In the genomic region with DNA sequence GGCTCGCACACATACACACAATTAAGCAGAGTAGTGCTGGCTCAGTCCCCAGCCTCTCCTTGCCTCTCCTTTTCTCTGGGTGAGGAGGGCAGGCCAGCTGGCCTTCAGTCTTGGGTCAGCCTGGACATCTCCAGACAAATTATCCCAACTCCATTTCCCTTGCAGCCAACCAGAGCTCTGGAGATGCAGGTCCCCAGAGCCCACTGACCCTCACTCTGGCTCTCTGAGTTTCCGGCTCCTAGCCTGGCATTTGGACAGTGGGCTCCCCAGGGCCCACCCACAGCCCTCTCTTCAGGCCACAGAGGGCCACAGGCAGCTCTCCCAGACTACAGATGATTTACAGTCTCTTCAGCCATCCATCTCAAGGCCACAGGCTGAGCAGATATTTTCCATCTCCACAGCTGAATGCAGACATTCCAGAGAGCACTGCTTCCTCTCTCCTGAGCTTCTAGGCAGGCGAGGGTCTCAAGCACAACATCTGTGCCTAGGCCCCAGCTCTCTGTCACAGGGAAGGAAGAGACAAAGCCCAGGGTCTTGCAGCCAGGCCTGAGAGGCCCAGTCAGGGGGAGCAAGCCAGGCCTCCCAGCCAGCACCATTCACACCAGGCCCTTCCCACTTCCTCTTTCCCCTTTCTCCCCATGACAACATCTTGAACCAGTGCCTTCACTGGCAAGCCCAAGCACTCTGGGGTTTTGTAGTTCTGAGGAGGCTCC, we compare ENCODE assay signal across 8 mouse cellular contexts. TPM values are rescaled to one million over a fixed set of nuclear protein-coding genes. Genes with fewer than 3 reads are reported as not detected.
A peak's percentile ranks its signal among the peaks of the same experiment; 100 is the strongest.
DNase-seq lines count a peak whose midpoint lies in the region; ATAC-seq and TF ChIP-seq lines count a peak whose summit lies in the region.

No protein-coding gene starts in this region.

- no peak overlapping the region for H3K9ac ChIP-seq in forebrain, embryonic 15.5 days (replicated peaks)
- peak overlapping the region; percentile 58 for H3K9ac ChIP-seq in heart, embryonic 16.5 days (ENCODE audit: low read length)

- 0 out of 2 replicates have a peak overlapping the region, but pooled peaks have one; percentile 3 for H3K4me2 ChIP-seq in forebrain, embryonic 15.5 days (replicated peaks)
- H3K4me2 ChIP-seq in heart, embryonic 16.5 days (ENCODE audit: low read depth, low read length) = peak overlapping the region; percentile 25; the same call in 1 of the 2 replicates

- no peak for TF ChIP-seq CTCF in E14TG2a.4 (conservative IDR thresholded peaks at IDR 0.05; ENCODE audit: low read length)

- H3K4me3 ChIP-seq in E14TG2a.4 (replicated peaks; ENCODE audit: low read length) = 0 out of 2 replicates have a peak overlapping the region, but pooled peaks have one; percentile 17
- no peak overlapping the region for H3K4me3 ChIP-seq in forebrain, embryonic 15.5 days
- H3K4me3 ChIP-seq in heart, embryonic 16.5 days (ENCODE audit: low read length) = no peak overlapping the region

- peak; percentile 90 for ATAC-seq in forebrain, embryonic 15.5 days (replicated peaks)
- peak; percentile 84 for ATAC-seq in heart, embryonic 16.5 days (replicated peaks; ENCODE audit: extremely low read depth, insufficient read depth, low FRiP score)

- DNase-seq in adrenal gland, adult 8-10 months = peak; percentile 47
- DNase-seq in layer of hippocampus, postnatal 14 days (ENCODE audit: low spot score in 2 of 2) = peak; percentile 59 to 80
- peak; percentile 61 for DNase-seq in lung, postnatal 14 days
- peak; percentile 61 for DNase-seq in right cerebral cortex, postnatal 25 days
- DNase-seq in T-cell, adult 2 months (ENCODE audit: low spot score) = no peak

- H3K9me3 ChIP-seq in E14TG2a.4 (ENCODE audit: low read length) = no peaks in the 10 kb centered on the region
- H3K9me3 ChIP-seq in forebrain, embryonic 15.5 days = no peaks in the 10 kb centered on the region
- no peaks in the 10 kb centered on the region for H3K9me3 ChIP-seq in heart, embryonic 16.5 days (replicated peaks; ENCODE audit: control insufficient read depth, low read length)

- H3K27me3 ChIP-seq in E14TG2a.4 (ENCODE audit: insufficient read depth, low read length) = no peaks in the 10 kb centered on the region
- H3K27me3 ChIP-seq in forebrain, embryonic 15.5 days = no peaks in the 10 kb centered on the region
- H3K27me3 ChIP-seq in heart, embryonic 16.5 days (ENCODE audit: control insufficient read depth, insufficient read depth, low read length) = no peaks in the 10 kb centered on the region

- peak overlapping the region; percentile 84 for H3K27ac ChIP-seq in forebrain, embryonic 15.5 days (replicated peaks)
- H3K27ac ChIP-seq in heart, embryonic 16.5 days (ENCODE audit: low read length) = peak overlapping the region; percentile 93

- peaks cover 97% of the 10 kb centered on the region for H3K4me1 ChIP-seq in E14TG2a.4 (replicated peaks; ENCODE audit: low read depth, low read length)
- H3K4me1 ChIP-seq in forebrain, embryonic 15.5 days = peaks cover 33% of the 10 kb centered on the region
- H3K4me1 ChIP-seq in heart, embryonic 16.5 days (ENCODE audit: control insufficient read depth, insufficient read depth, low read length) = peaks cover 21% of the 10 kb centered on the region

- 37% methylated on average over 3 of the region's 3 CpGs for WGBS in forebrain, embryonic 15.5 days
- 54% methylated on average over 3 of the region's 3 CpGs for WGBS in heart, embryonic 16.5 days

- H3K36me3 ChIP-seq in E14TG2a.4 (ENCODE audit: insufficient read depth, low read length) = peaks cover 97% of the 10 kb centered on the region
- no peaks in the 10 kb centered on the region for H3K36me3 ChIP-seq in forebrain, embryonic 15.5 days
- H3K36me3 ChIP-seq in heart, embryonic 16.5 days (ENCODE audit: control insufficient read depth, insufficient read depth) = no peaks in the 10 kb centered on the region

RNA-seq across cellular contexts. Expression of gene Gli2, which starts 19.8 kb away (rescaled TPM):
- total RNA-seq in adrenal gland, adult 8-10 months (2022) = 1 to 10 TPM in 3 of 4 experiments, under 1 TPM in 1; 0.91 to 1.9 (median 1.3) TPM
- 4.0 and 5.4 TPM in 2 replicates for polyA plus RNA-seq in forebrain, embryonic 15.5 days (2015; fragmentation: Nextera tagmentation; extraction: Ambion mirVana)
- polyA plus RNA-seq in heart, embryonic 16.5 days (2015; fragmentation: Nextera tagmentation; extraction: Ambion mirVana) = 2.7 and 3.1 TPM in 2 replicates
- total RNA-seq in layer of hippocampus, postnatal 14 days (2021) = 1 to 10 TPM; 4.2 to 4.5 TPM
